Mouse (Mus musculus) ES-E14 (cell line): Measurements from ENCODE around the gene Unc93a2.
"Not testable (repeated sequence)": the region's sequence is repeated elsewhere in the genome, so short reads cannot be mapped to it uniquely, and the experiment has no call there.

ENCODE experiments used
- CHD2 ChIP-seq: IDR thresholded peaks from 2 replicates; pipeline ENCODE4 v1.6.1; 2014; ENCODE audit warnings: mild to moderate bottlenecking, low read depth, low read length, inconsistent platforms
- HCFC1 ChIP-seq: IDR thresholded peaks from 2 replicates; pipeline ENCODE4 v1.6.1; 2012; ENCODE audit warnings: low read length, inconsistent platforms, borderline replicate concordance; ENCODE audit not compliant: insufficient read depth

DNA sequence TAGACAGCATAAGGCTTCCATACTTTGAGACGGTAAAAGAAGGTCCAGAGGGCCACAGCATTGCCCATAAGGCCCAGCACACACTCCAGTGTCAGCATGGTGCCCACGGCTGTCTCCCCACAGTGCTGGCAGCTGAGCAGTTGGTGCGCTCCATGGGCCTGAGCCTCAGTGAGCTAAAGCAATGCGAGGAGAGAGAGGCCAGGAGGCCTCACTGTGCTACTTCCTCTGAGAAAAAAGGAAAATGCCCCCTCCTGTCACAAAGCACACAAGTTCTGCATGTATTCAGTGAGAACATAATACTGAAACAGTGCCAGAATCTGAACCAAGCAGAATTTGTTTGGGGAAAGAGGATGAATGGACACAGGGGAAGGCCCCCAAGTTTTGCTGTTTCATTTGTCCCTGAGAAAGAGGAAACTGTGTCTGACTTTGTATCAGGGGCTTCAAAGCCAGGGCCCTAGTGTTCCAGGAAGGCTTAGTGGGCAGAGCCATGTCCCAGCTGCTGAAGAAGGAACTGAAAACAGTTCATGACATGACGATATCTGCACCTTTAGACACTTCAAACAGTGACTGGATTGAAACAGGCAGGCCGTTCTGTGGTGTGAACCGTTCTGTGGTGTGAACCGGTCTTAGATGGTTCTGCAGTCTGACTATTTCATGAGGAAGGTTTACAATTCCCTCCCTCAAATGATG lies 69.4 kb downstream of the Unc93a2 start:
- TF ChIP-seq HCFC1, CHD2: not testable (repeated sequence)
